Mouse (Mus musculus): ENCODE data around the gene Nppc. TPM values are rescaled to one million over a fixed set of nuclear protein-coding genes. Genes with fewer than 3 reads are reported as not detected.

Gene Nppc
- 0.86 and 0.99 TPM in 2 replicates for polyA plus RNA-seq (2014; fragmentation: Nextera tagmentation; extraction: Ambion mirVana)

DNA sequence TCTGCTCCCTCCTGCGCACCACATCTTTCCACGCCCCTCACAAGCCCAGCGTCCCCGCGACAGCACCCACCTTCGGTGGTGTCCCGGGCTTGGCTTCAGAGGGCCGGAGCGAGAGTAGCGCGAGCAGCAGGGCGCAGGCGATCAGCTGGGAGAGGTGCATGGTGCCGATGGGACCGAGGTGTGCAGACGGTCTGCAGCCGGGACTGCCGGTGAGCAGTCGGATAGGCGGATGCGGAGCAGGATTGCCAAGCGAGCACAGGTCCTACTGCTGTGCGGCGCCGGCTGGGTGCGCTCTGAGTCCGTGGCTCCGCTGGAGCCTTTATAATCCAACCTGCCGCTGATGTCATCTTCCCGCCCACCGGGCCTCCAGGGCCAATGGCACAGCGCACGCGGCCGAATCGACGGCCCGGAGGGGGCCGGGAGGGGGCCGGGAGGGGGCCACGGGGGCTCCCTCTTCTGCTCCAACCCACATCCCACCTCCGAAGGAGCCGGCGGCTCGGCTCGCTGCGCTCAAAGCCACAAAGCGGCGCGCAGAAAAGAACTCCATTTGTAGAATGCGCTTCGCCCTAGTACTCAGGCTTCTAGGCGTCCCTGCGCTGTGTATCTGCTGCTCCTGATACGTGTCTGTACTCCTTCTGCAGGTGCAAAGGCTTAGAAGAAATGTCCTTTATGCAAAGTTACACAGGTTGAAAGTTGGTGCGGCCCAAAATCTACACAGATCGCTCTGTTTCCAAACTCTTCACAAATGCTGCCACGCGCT lies at the start of gene Nppc:
TSS of gene Nppc (minus strand) at position 293 of the 760 bp plus-strand sequence.
- WGBS: 4% methylated on average over 59 of the region's 59 CpGs
- Histone ChIP-seq H3K4me1 (ENCODE audit: control insufficient read depth, insufficient read depth, low read length) (peaks cover 10% of the 10 kb centered on the region; the same call in 1 of the 2 replicates), H3K27me3 (ENCODE audit: control insufficient read depth, insufficient read depth, low read length) (peaks cover 25% of the 10 kb centered on the region), H3K36me3 (ENCODE audit: control insufficient read depth, insufficient read depth, low read length) (no peaks in the 10 kb centered on the region), H3K9ac (ENCODE audit: low read length) (peak within 1 kb of the TSS; percentile 44), H3K27ac (ENCODE audit: low read depth, low read length) (no peak within 1 kb of the TSS), H3K4me3 (ENCODE audit: low read depth, low read length) (peak within 1 kb of the TSS; percentile 42), H3K9me3 (ENCODE audit: control insufficient read depth, low read length) (no peaks in the 10 kb centered on the region), H3K4me2 (peak within 1 kb of the TSS; percentile 74)
- ATAC-seq (ENCODE audit: low FRiP score) (peak; percentile 82), DNase-seq (ENCODE audit: low spot score, missing footprints) (peak; percentile 94)

DNA sequence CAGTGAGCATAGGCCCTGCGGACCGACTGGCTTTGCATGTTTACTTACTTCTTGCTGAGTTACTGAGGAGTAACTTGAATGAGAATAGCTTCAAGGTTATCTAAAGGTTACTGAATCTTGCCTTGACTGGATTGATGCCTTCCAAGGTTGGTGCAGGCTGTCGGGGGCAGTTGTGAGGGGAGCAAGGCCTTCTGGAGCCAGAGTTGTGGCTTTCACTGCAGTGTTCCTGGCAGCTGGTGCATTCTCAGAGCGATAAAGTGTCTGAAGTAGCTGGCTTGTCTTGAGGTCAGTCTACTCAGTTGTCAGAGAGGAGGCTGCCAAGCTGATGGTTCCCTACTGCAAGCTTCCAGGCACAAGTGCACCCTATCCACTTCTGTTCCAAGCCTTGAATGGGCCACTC lies 49.0 kb upstream of the Nppc start:
- Histone ChIP-seq H3K9me3 (ENCODE audit: control insufficient read depth, low read length) (no peaks in the 10 kb centered on the region), H3K4me2 (no peak overlapping the region), H3K27me3 (ENCODE audit: control insufficient read depth, insufficient read depth, low read length) (no peaks in the 10 kb centered on the region), H3K27ac (ENCODE audit: low read depth, low read length) (no peak overlapping the region), H3K4me1 (ENCODE audit: control insufficient read depth, insufficient read depth, low read length) (no peaks in the 10 kb centered on the region), H3K36me3 (ENCODE audit: control insufficient read depth, insufficient read depth, low read length) (no peaks in the 10 kb centered on the region), H3K9ac (ENCODE audit: low read length) (no peak overlapping the region), H3K4me3 (ENCODE audit: low read depth, low read length) (no peak overlapping the region)
- WGBS: 88% methylated on average over 4 of the region's 4 CpGs
- ATAC-seq (ENCODE audit: low FRiP score) (no peak), DNase-seq (ENCODE audit: low spot score, missing footprints) (no peak)

DNA sequence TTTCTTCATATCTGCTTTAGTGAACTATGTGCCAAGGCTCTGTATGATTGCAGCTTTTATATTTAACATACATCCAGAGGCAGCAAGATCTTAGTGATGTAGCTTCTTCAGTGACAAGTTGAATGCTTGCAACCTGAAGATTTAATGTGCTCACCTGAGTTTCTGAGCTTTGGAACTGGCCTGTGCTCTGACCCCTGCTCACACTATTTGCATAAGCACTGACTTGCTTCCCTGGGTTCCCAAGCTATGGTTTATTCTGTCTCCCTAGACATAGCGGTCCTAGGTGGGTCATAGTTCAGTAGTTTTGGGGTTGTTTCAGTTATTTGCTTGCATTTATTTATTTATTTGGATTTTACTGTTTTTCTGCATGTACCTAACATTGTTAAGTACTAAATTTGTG lies 47.8 kb upstream of the Nppc start:
- DNase-seq (ENCODE audit: low spot score, missing footprints) (no peak), ATAC-seq (ENCODE audit: low FRiP score) (no peak)
- no peak overlapping the region for H3K4me3 ChIP-seq (ENCODE audit: low read depth, low read length)
- H3K9ac ChIP-seq (ENCODE audit: low read length): no peak overlapping the region
- H3K36me3 ChIP-seq (ENCODE audit: control insufficient read depth, insufficient read depth, low read length): no peaks in the 10 kb centered on the region
- no peaks in the 10 kb centered on the region for H3K4me1 ChIP-seq (ENCODE audit: control insufficient read depth, insufficient read depth, low read length)
- whole genome bisulfite sequencing: 92% methylated on average over 1 of the region's 1 CpGs
- H3K9me3 ChIP-seq (ENCODE audit: control insufficient read depth, low read length): no peaks in the 10 kb centered on the region
- no peaks in the 10 kb centered on the region for H3K27me3 ChIP-seq (ENCODE audit: control insufficient read depth, insufficient read depth, low read length)
- no peak overlapping the region for H3K27ac ChIP-seq (ENCODE audit: low read depth, low read length)
- H3K4me2 ChIP-seq: no peak overlapping the region

DNA sequence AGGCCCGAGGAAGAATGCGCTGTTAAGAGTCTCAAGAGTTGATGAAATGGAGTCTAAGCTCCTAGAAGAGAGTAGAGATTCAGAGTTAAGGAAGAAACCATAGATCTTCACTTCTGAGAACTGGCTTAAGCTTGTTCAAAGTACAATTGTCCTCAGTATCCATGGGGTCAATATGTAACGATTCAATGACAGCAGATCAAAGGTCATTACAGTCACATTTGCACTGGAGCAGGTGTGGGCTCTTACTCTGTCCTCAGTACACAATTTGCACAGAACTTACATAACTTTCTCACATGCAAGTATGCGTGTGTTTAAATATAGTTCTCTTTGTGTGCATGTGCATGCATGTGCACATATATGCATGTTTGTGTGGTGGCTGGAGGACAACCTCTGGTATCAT lies 42.7 kb upstream of the Nppc start:
- no peak for DNase-seq (ENCODE audit: low spot score, missing footprints)
- H3K27me3 ChIP-seq (ENCODE audit: control insufficient read depth, insufficient read depth, low read length): no peaks in the 10 kb centered on the region
- no peak overlapping the region for H3K4me2 ChIP-seq
- WGBS: 94% methylated on average over 4 of the region's 4 CpGs
- H3K4me1 ChIP-seq (ENCODE audit: control insufficient read depth, insufficient read depth, low read length): no peaks in the 10 kb centered on the region
- no peak for ATAC-seq (ENCODE audit: low FRiP score)
- no peaks in the 10 kb centered on the region for H3K36me3 ChIP-seq (ENCODE audit: control insufficient read depth, insufficient read depth, low read length)
- H3K9me3 ChIP-seq (ENCODE audit: control insufficient read depth, low read length): no peaks in the 10 kb centered on the region
- no peak overlapping the region for H3K9ac ChIP-seq (ENCODE audit: low read length)
- H3K4me3 ChIP-seq (ENCODE audit: low read depth, low read length): no peak overlapping the region
- H3K27ac ChIP-seq (ENCODE audit: low read depth, low read length): no peak overlapping the region

DNA sequence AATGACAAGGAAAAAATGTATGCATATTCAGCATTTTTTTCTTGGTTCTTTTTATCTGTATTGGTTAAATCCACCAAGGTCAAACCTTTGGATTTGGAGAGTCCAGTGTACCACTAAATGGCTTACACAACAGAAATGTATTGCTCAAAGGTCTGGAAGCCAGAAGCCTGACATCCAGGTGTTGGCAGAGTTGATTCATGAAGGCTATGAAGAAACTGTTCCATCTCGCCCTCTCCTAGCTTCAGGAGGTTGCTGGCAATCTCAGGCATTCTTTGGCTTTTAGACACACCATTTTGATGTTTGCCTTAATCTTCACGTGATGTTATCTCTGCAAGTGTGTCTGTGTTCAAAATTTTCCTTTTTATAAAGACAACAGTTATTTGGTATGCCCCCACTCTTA lies 41.7 kb upstream of the Nppc start:
- no peaks in the 10 kb centered on the region for H3K9me3 ChIP-seq (ENCODE audit: control insufficient read depth, low read length)
- ATAC-seq (ENCODE audit: low FRiP score) (no peak), DNase-seq (ENCODE audit: low spot score, missing footprints) (no peak)
- H3K27me3 ChIP-seq (ENCODE audit: control insufficient read depth, insufficient read depth, low read length): no peaks in the 10 kb centered on the region
- H3K4me2 ChIP-seq: no peak overlapping the region
- no peaks in the 10 kb centered on the region for H3K4me1 ChIP-seq (ENCODE audit: control insufficient read depth, insufficient read depth, low read length)
- H3K4me3 ChIP-seq (ENCODE audit: low read depth, low read length): no peak overlapping the region
- H3K9ac ChIP-seq (ENCODE audit: low read length): no peak overlapping the region
- no peaks in the 10 kb centered on the region for H3K36me3 ChIP-seq (ENCODE audit: control insufficient read depth, insufficient read depth, low read length)
- WGBS: 94% methylated on average over 2 of the region's 2 CpGs
- H3K27ac ChIP-seq (ENCODE audit: low read depth, low read length): no peak overlapping the region

DNA sequence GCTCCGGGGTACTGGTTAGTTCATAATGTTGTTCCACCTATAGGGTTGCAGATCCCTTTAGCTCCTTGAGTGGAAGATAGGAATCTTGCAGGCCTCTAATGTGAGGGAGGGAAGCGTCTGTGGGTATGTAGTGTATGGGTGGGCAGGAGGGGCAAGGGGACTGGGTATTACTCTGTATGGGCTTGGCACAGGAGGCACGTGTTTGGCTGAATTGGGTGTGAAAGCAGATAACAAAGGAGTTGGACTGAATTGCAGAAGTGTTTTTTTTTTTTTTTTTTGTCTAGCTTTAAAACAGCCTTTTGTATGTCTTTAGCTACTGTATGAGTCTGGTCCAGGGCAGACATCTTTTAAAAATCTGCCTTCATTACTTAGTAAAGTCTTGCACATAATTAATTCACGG lies 39.2 kb upstream of the Nppc start:
- no peak for DNase-seq (ENCODE audit: low spot score, missing footprints)
- 82% methylated on average over 4 of the region's 4 CpGs for WGBS
- no peak for ATAC-seq (ENCODE audit: low FRiP score)

DNA sequence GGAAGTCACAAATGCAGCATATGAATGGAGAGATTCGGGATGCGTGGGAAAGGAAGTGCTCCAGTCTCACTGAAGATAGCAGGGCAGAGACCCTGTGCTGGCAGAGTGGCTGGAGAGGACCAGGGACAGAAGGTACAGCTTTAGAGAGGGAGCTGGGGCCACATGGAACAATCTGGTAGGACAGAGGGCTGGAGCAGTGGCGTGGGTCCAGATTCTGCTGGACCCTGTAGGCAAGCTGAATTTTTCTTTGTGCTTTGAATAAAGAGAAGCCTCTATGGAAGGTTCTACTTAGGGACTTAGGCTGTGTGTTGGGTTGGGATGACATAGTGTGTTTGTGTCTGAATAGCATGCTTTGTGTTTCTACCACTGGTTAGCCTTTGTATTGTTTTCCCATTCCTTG lies 35.1 kb upstream of the Nppc start:
- H3K9ac ChIP-seq (ENCODE audit: low read length): no peak overlapping the region
- H3K4me1 ChIP-seq (ENCODE audit: control insufficient read depth, insufficient read depth, low read length): peaks cover 4% of the 10 kb centered on the region; the same call in 1 of the 2 replicates
- ATAC-seq (ENCODE audit: low FRiP score): no peak
- no peak overlapping the region for H3K4me2 ChIP-seq
- H3K27ac ChIP-seq (ENCODE audit: low read depth, low read length): no peak overlapping the region
- WGBS: 94% methylated on average over 3 of the region's 3 CpGs
- DNase-seq (ENCODE audit: low spot score, missing footprints): no peak
- H3K27me3 ChIP-seq (ENCODE audit: control insufficient read depth, insufficient read depth, low read length): no peaks in the 10 kb centered on the region
- no peaks in the 10 kb centered on the region for H3K36me3 ChIP-seq (ENCODE audit: control insufficient read depth, insufficient read depth, low read length)
- no peak overlapping the region for H3K4me3 ChIP-seq (ENCODE audit: low read depth, low read length)
- H3K9me3 ChIP-seq (ENCODE audit: control insufficient read depth, low read length): no peaks in the 10 kb centered on the region

More for the DNA sequence above, 39.2 kb upstream of the Nppc start:
- Histone ChIP-seq H3K4me1 (ENCODE audit: control insufficient read depth, insufficient read depth, low read length) (no peaks in the 10 kb centered on the region; the same call in 1 of the 2 replicates), H3K9ac (ENCODE audit: low read length) (no peak overlapping the region), H3K36me3 (ENCODE audit: control insufficient read depth, insufficient read depth, low read length) (no peaks in the 10 kb centered on the region), H3K27ac (ENCODE audit: low read depth, low read length) (no peak overlapping the region), H3K9me3 (ENCODE audit: control insufficient read depth, low read length) (no peaks in the 10 kb centered on the region), H3K4me3 (ENCODE audit: low read depth, low read length) (no peak overlapping the region), H3K4me2 (no peak overlapping the region), H3K27me3 (ENCODE audit: control insufficient read depth, insufficient read depth, low read length) (no peaks in the 10 kb centered on the region)

DNA sequence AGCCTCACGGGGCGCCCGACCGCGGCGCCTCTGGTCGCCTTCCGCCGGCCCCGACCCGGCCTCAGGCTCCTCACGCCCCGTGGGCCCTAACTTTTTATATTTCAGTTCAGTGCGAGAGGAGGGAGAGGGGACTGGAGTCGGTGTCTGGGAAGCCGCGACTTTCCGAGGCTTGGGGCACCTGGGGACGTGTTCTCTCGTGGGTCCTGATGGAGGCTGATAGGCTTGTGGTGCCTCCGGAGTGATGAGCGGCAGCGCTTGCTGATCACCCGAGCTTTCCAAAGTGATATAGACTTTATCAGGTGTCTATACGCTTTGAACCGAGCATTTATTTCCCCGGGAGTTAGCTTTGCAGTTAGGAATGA lies 33.6 kb upstream of the Nppc start:
- H3K9ac ChIP-seq (ENCODE audit: low read length): peak overlapping the region; percentile 91
- peak overlapping the region; percentile 93 for H3K4me3 ChIP-seq (ENCODE audit: low read depth, low read length)
- 1% methylated on average over 27 of the region's 27 CpGs for WGBS
- H3K4me1 ChIP-seq (ENCODE audit: control insufficient read depth, insufficient read depth, low read length): peaks cover 4% of the 10 kb centered on the region; the same call in 1 of the 2 replicates
- no peaks in the 10 kb centered on the region for H3K9me3 ChIP-seq (ENCODE audit: control insufficient read depth, low read length)
- ATAC-seq (ENCODE audit: low FRiP score) (no peak), DNase-seq (ENCODE audit: low spot score, missing footprints) (no peak)
- peak overlapping the region; percentile 87 for H3K27ac ChIP-seq (ENCODE audit: low read depth, low read length)
- no peaks in the 10 kb centered on the region for H3K27me3 ChIP-seq (ENCODE audit: control insufficient read depth, insufficient read depth, low read length)
- peak overlapping the region; percentile 80 for H3K4me2 ChIP-seq
- no peaks in the 10 kb centered on the region for H3K36me3 ChIP-seq (ENCODE audit: control insufficient read depth, insufficient read depth, low read length)

DNA sequence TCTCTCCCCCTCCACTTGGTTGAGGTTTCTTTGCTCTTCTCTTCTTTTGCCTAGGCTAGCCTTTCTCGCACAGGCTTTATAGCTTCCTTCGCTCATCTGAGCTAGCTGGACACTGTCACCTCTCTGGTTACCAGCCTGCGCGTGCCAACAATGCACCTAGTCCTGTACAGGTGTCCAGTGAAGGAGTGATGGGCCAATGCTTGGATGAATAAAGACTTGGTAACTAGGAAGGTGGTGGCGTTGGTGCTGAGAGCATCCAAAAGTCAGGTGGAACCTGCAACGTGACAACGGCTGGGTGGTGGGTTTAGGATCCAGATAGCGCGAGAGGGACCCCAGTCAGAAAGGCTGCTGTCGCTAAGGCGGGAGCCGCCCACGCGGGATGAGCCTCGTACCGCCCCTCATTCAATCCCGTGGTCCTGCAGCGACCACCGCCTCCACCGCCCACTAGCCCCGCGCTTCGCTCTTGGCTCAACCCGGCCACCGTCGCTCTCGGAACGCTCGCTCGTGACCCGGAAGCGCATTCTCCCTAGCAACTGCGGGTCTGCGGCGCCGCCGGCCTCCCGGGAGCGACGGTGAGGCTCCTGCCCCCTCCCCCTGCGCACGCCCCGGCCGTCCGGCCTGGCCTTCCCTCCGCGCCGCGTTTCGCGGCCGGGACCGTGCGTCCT lies 33.1 kb upstream of the Nppc start, which contains the start of gene Dis3l2:
TSS of gene Dis3l2 (plus strand) at position 509 of the 665 bp plus-strand sequence.
- Histone ChIP-seq H3K9me3 (ENCODE audit: control insufficient read depth, low read length) (no peaks in the 10 kb centered on the region), H3K27ac (ENCODE audit: low read depth, low read length) (peak within 1 kb of the TSS; percentile 87), H3K4me3 (ENCODE audit: low read depth, low read length) (peak within 1 kb of the TSS; percentile 93), H3K4me2 (peak within 1 kb of the TSS; percentile 80), H3K4me1 (ENCODE audit: control insufficient read depth, insufficient read depth, low read length) (peaks cover 4% of the 10 kb centered on the region; the same call in 1 of the 2 replicates), H3K9ac (ENCODE audit: low read length) (peak within 1 kb of the TSS; percentile 91), H3K27me3 (ENCODE audit: control insufficient read depth, insufficient read depth, low read length) (no peaks in the 10 kb centered on the region), H3K36me3 (ENCODE audit: control insufficient read depth, insufficient read depth, low read length) (no peaks in the 10 kb centered on the region)
- WGBS: 3% methylated on average over 47 of the region's 54 CpGs
- DNase-seq (ENCODE audit: low spot score, missing footprints) (peak; percentile 98), ATAC-seq (ENCODE audit: low FRiP score) (peak; percentile 96)

Data from midbrain, embryonic 11.5 days (tissue).